Mouse (Mus musculus) erythroblast, embryonic 14.5 days (primary cell): Measurements from ENCODE around the gene Trpc4ap.

Experiments
- GATA1 ChIP-seq: IDR thresholded peaks from 2 replicates; pipeline ENCODE4 v1.6.1; 2012; ENCODE audit warnings: low read length, inconsistent platforms, mixed read lengths
- TAL1 ChIP-seq: IDR thresholded peaks from 3 replicates; pipeline ENCODE4 v1.6.1; 2012; ENCODE audit warnings: low read length, inconsistent platforms, mixed read lengths

- no peak for TF ChIP-seq TAL1
- no peak for TF ChIP-seq GATA1
These were observed 23.7 kb downstream of the Trpc4ap start for GRCm38 (mm10) chr2:155668461-155668860.
